Mouse (Mus musculus) embryonic facial prominence, embryonic 14.5 days (tissue): ENCODE data around the gene Fbxo11. TPM values are rescaled to one million over a fixed set of nuclear protein-coding genes. Genes with fewer than 3 reads are reported as not detected.

ENCODE experiments used
- ATAC-seq: fragments of 200-750 bp; cut with Nextera tagmentation; 2 replicates; pipeline ENCODE4 v1.8.0; 2017; ENCODE audit warnings: low read depth, moderate number of reproducible peaks, moderate TSS enrichment
- DNase-seq: peaks from one replicate; pipeline ENCODE4 v3.0.0-alpha.2; 2015; ENCODE audit warnings: low spot score
- H3K27ac ChIP-seq: fragments of 300-500 bp; sonication (generic); replicated peaks from 2 replicates; pipeline ENCODE4 v1.5.1; 2014; ENCODE audit warnings: low read depth, mild to moderate bottlenecking, low read length, moderate library complexity
- H3K27me3 ChIP-seq: fragments of 300-500 bp; sonication (generic); replicated peaks from 2 replicates; pipeline ENCODE4 v1.6.1; 2014; ENCODE audit warnings: low read length; ENCODE audit not compliant: control insufficient read depth, insufficient read depth
- H3K36me3 ChIP-seq: fragments of 300-500 bp; sonication (generic); 2 replicates; pipeline ENCODE4 v1.6.1; 2014; ENCODE audit warnings: low read length, mixed read lengths; ENCODE audit not compliant: control insufficient read depth, insufficient read depth
- H3K4me1 ChIP-seq: fragments of 300-500 bp; sonication (generic); 2 replicates; pipeline ENCODE4 v1.6.1; 2014; ENCODE audit warnings: antibody characterized with exemption, low read length; ENCODE audit not compliant: control insufficient read depth, insufficient read depth
- H3K4me2 ChIP-seq: fragments of 300-500 bp; sonication (generic); 2 replicates; pipeline ENCODE4 v1.6.1; 2014; ENCODE audit warnings: low read depth, mild to moderate bottlenecking, low read length, moderate library complexity, mixed read lengths
- H3K4me3 ChIP-seq: fragments of 300-500 bp; sonication (generic); 2 replicates; pipeline ENCODE4 v1.5.1; 2014; ENCODE audit warnings: low read depth, mild to moderate bottlenecking, low read length
- H3K9ac ChIP-seq: fragments of 300-500 bp; sonication (generic); 2 replicates; pipeline ENCODE4 v1.6.1; 2014; ENCODE audit warnings: low read depth, mild to moderate bottlenecking, low read length, moderate library complexity, mixed read lengths
- H3K9me3 ChIP-seq: fragments of 300-500 bp; sonication (generic); 2 replicates; pipeline ENCODE4 v1.6.1; 2016; ENCODE audit warnings: low read length; ENCODE audit not compliant: control insufficient read depth
- WGBS: fragments of 180-500 bp; shearing (Covaris S2); extraction: QIAGEN DNeasy Blood & Tissue Kit; methylation state at CpG from one replicate; pipeline ENCODE4 v1.1.7; 2014; 5-methylcytosine and 5-hydroxymethylcytosine counted together
- polyA plus RNA-seq: library from polyadenylated mRNA; unstranded; fragments of >200 nt; fragmentation: Nextera tagmentation; extraction: Ambion mirVana; gene quantifications from 2 replicates; pipeline ENCODE4 v1.2.1, GENCODE M21; 2014

Gene Fbxo11
- polyA plus RNA-seq, 1 experiment from 2014 or later = 25.0 TPM

GRCm38 (mm10) chr17:88004892-88005291 is 60.2 kb downstream of the Fbxo11 start:
- DNase-seq = no peak
- WGBS = 89% methylated on average over 1 of the region's 1 CpGs

DNA sequence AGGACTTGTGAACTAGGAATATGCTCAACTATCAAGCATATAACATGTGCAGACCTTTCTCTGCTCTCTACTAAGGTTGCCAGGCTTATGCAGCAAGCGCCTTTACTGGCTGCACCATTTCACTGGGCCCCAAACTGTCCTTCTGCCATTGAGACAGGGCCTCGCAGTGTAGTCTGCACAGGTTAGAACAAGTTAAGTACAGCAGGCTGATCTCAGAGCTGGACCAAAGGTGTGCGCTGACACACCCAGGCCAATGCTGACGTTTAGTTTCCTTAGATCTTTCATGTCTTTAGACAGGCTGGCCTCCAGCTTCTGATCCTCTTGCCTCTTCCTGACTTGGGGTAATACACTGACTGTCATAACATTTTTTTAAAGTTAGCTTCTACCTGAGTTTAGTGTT is 67.3 kb downstream of the Fbxo11 start:
- DNase-seq (no peak), ATAC-seq (no peak)
- H3K27me3 ChIP-seq = no peaks in the 10 kb centered on the region
- H3K36me3 ChIP-seq = peaks cover 91% of the 10 kb centered on the region
- H3K4me2 ChIP-seq = no peak overlapping the region
- H3K9me3 ChIP-seq = no peaks in the 10 kb centered on the region
- 83% methylated on average over 4 of the region's 4 CpGs for WGBS
- no peak overlapping the region for H3K9ac ChIP-seq
- H3K4me3 ChIP-seq = no peak overlapping the region
- peak overlapping the region; percentile 33 for H3K27ac ChIP-seq
- H3K4me1 ChIP-seq = no peaks in the 10 kb centered on the region

More at GRCm38 (mm10) chr17:88004892-88005291, 60.2 kb downstream of the Fbxo11 start:
- H3K27me3 ChIP-seq = no peaks in the 10 kb centered on the region
- peaks cover 80% of the 10 kb centered on the region for H3K36me3 ChIP-seq
- no peak overlapping the region for H3K4me3 ChIP-seq
- no peaks in the 10 kb centered on the region for H3K9me3 ChIP-seq
- no peak overlapping the region for H3K27ac ChIP-seq
- H3K4me1 ChIP-seq = no peaks in the 10 kb centered on the region
- no peak overlapping the region for H3K4me2 ChIP-seq
- no peak for ATAC-seq
- H3K9ac ChIP-seq = no peak overlapping the region

DNA sequence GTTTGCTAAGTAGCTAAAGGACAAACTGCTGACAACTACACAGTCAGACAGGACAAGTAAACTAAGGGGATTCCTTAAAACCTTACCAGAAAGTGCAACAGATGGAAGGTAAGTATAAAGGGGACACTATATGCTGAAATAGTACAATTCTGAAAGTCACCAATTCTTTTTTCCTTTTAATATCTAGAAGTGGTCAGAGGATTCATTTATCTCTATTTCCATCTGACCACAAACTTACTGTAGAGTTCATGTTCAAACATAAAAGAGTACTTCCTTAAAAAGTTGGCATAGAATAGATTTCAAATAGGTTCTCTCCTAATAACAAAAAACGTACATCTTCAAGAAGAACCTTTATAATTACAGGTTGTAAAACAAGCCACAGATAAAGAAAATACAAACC is 71.8 kb downstream of the Fbxo11 start:
- Histone ChIP-seq H3K4me2 (no peak overlapping the region), H3K27me3 (no peaks in the 10 kb centered on the region), H3K9ac (no peak overlapping the region), H3K9me3 (no peaks in the 10 kb centered on the region), H3K36me3 (peaks cover 95% of the 10 kb centered on the region), H3K4me3 (no peak overlapping the region), H3K27ac (no peak overlapping the region), H3K4me1 (no peaks in the 10 kb centered on the region)
- no peak for ATAC-seq
- DNase-seq = no peak
- 76% methylated on average over 1 of the region's 1 CpGs for WGBS

DNA sequence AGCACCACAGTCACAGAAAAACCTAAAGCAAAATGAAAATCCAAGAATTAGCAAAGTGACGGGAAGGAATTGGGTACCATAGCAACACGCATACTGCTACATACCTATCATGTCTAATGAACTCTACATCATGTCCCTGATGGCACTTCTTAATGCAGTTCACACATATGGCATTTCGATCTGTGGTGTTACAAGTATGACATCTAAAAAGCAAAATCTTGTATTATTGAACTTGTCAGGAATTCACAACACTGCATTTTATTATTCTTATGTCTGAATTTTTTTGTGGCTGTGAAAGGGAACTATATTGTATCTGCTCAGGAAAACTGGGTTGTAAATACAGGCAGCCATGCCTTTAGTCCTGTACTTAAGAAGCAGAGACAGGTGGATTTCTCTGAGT is 72.9 kb downstream of the Fbxo11 start:
- no peak overlapping the region for H3K4me2 ChIP-seq
- no peaks in the 10 kb centered on the region for H3K4me1 ChIP-seq
- no peak for DNase-seq
- no peaks in the 10 kb centered on the region for H3K27me3 ChIP-seq
- no peak for ATAC-seq
- 85% methylated on average over 3 of the region's 3 CpGs for WGBS
- H3K4me3 ChIP-seq = no peak overlapping the region
- H3K9me3 ChIP-seq = no peaks in the 10 kb centered on the region
- no peak overlapping the region for H3K9ac ChIP-seq
- no peak overlapping the region for H3K27ac ChIP-seq
- peaks cover 96% of the 10 kb centered on the region for H3K36me3 ChIP-seq

- H3K9ac ChIP-seq = no peak overlapping the region
- H3K9me3 ChIP-seq = no peaks in the 10 kb centered on the region
- whole genome bisulfite sequencing = 76% methylated on average over 6 of the region's 6 CpGs
- no peaks in the 10 kb centered on the region for H3K27me3 ChIP-seq
- no peaks in the 10 kb centered on the region for H3K4me1 ChIP-seq
- H3K4me2 ChIP-seq = no peak overlapping the region
- DNase-seq (no peak), ATAC-seq (no peak)
- H3K36me3 ChIP-seq = peaks cover 94% of the 10 kb centered on the region
- no peak overlapping the region for H3K4me3 ChIP-seq
- H3K27ac ChIP-seq = no peak overlapping the region
Measured at GRCm38 (mm10) chr17:87987507-87987906, 77.6 kb downstream of the Fbxo11 start.

GRCm38 (mm10) chr17:87985916-87986315 is 79.2 kb downstream of the Fbxo11 start:
- Histone ChIP-seq H3K4me1 (no peaks in the 10 kb centered on the region), H3K9ac (no peak overlapping the region), H3K36me3 (peaks cover 85% of the 10 kb centered on the region), H3K4me3 (no peak overlapping the region), H3K9me3 (no peaks in the 10 kb centered on the region), H3K4me2 (no peak overlapping the region), H3K27ac (no peak overlapping the region), H3K27me3 (no peaks in the 10 kb centered on the region)
- no peak for ATAC-seq
- WGBS = 86% methylated on average over 8 of the region's 8 CpGs
- DNase-seq = no peak

DNA sequence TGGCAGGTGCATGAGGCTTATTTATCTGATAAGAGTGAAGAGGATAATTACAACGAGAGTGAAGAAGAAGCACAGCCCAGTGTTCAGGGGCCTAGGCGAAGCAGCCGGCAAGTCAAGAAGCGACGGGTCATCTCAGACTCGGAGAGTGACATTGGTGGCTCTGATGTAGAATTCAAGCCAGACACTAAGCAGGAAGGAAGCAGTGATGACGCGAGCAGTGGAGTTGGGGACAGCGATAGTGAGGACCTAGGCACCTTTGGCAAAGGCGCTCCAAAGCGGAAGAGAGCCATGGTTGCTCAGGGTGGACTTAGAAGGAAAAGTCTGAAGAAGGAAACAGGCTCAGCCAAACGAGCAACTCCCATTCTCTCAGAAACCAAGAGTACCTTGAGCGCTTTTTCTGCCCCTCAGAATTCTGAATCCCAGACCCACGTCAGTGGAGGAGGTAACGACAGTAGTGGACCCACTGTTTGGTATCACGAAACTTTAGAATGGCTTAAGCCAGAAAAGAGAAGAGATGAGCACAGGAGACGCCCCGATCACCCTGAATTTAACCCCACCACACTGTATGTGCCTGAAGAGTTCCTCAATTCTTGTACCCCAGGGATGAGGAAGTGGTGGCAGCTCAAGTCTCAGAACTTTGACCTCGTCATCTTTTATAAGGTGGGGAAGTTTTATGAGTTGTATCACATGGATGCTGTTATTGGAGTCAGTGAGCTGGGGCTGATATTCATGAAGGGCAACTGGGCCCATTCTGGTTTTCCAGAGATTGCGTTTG is 80.5 kb downstream of the Fbxo11 start:
- Histone ChIP-seq H3K4me2 (no peak overlapping the region), H3K9ac (no peak overlapping the region), H3K27me3 (no peaks in the 10 kb centered on the region), H3K36me3 (peaks cover 76% of the 10 kb centered on the region), H3K4me3 (no peak overlapping the region), H3K27ac (no peak overlapping the region), H3K9me3 (no peaks in the 10 kb centered on the region), H3K4me1 (no peaks in the 10 kb centered on the region)
- DNase-seq (no peak), ATAC-seq (no peak)
- WGBS = 94% methylated on average over 20 of the region's 20 CpGs

- no peak overlapping the region for H3K27ac ChIP-seq
- H3K4me2 ChIP-seq = no peak overlapping the region
- 46% methylated on average over 4 of the region's 4 CpGs for WGBS
- H3K9ac ChIP-seq = no peak overlapping the region
- H3K4me1 ChIP-seq = no peaks in the 10 kb centered on the region
- no peak for ATAC-seq
- no peak overlapping the region for H3K4me3 ChIP-seq
- H3K36me3 ChIP-seq = peaks cover 63% of the 10 kb centered on the region
- no peaks in the 10 kb centered on the region for H3K9me3 ChIP-seq
- no peaks in the 10 kb centered on the region for H3K27me3 ChIP-seq
- no peak for DNase-seq
Measured at GRCm38 (mm10) chr17:87983313-87983712, 81.8 kb downstream of the Fbxo11 start.

DNA sequence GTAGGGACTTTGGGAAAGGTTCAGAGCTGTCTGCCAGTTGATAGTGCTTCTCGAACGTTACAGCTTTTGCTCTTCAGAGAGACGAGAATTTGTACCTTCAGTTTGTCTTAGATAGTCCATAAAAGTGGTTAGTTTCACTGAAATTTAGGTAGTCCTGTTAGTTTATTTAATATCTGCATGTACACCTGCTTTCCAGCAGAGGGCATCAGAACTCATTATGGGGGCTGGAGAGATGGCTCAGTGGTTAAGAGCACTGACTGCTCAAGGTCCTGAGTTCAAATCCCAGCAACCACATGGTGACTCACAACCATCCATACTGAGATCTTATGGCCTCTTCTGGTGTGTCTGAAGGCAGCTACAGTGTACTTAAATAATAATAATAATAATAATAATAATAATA is 83.0 kb downstream of the Fbxo11 start:
- no peaks in the 10 kb centered on the region for H3K27me3 ChIP-seq
- WGBS = 94% methylated on average over 3 of the region's 3 CpGs
- no peak overlapping the region for H3K4me2 ChIP-seq
- ATAC-seq = no peak
- H3K4me1 ChIP-seq = no peaks in the 10 kb centered on the region; the same call in 1 of the 2 replicates
- H3K4me3 ChIP-seq = no peak overlapping the region
- DNase-seq = no peak
- H3K36me3 ChIP-seq = peaks cover 59% of the 10 kb centered on the region
- no peaks in the 10 kb centered on the region for H3K9me3 ChIP-seq
- H3K27ac ChIP-seq = no peak overlapping the region
- H3K9ac ChIP-seq = no peak overlapping the region
